Mouse (Mus musculus): ENCODE measurements around the gene Olfr374.
A peak's percentile ranks its signal among the peaks of the same experiment; 100 is the strongest.

The Olfr374 gene

DNA sequence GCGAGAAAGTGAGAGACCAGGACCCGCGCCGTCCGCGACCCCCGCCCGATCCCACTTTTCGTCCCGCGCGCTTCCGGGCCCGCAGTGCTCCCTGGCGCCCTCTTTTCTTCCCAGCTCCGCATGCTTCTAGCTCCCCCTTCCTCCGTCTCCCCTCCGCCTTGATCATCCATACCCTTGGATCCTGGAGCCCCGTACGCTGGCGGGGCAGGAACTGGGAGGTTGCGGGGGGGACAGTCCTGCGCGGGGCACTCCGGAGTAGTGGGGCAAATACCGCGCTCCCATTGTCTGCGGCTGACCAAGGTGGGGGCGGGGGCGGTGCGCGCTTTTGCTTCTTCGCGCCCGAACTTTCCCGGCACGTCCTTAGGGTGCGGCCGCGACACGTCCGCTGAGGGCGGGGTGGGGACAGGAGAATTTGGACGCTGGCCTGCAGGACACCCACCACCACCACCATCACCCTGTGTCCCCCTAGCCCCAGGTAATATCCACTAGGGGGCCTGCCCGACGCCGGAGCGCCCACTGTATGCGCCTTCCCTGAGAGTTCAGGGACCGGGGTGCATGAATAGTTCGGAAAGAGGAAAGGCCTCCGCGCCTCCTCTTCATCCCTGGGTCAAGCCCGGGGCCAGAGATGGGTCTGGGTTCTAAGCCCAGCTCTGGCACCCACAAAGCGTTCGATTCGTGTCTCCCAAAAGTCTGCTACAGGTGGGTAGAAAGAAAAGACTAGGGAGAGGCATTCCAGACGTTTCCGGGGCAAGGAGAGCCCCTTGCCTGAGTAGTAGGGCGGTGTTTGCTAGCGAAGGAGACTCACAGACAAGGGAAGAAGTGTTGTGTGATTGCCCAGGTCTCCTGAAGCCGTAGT, 28.8 kb downstream of the Olfr374 start:
- peak; percentile 54 for DNase-seq (ENCODE audit: low read depth, low spot score)

DNA sequence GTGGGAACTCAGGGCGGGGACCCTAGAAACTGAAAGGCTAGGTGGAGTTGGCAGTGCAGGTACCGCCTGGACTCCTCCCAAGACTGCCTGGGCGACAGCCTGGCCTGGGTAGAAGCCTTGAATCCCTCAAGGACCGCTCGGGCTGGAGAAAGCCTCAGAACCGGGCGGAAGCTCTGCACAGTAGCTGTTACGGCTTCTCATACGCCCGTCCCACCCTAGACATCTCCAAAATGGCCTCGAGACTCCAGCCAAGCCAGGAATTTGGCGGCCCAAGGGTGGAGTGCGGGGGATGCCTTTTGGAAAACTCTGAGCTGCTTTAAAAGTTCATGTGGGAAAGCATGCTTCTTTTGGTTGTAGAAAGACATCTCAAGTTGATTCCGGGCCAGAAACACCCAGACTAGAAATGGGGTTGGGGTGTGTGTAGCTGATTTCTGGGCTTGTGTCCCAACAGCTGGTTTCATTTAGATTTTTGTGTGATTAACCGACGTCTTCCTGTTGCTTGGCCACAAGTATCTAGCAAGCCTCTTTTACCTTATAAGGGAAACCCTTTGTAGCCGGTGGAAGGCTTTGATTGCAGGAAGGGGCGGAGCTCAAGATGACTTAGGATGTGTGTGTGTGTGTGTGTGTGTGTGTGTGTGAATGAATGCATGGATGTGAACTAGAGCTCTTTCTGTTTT, 29.6 kb downstream of the Olfr374 start:
- peak; percentile 78 for DNase-seq (ENCODE audit: low read depth, low spot score)

DNA sequence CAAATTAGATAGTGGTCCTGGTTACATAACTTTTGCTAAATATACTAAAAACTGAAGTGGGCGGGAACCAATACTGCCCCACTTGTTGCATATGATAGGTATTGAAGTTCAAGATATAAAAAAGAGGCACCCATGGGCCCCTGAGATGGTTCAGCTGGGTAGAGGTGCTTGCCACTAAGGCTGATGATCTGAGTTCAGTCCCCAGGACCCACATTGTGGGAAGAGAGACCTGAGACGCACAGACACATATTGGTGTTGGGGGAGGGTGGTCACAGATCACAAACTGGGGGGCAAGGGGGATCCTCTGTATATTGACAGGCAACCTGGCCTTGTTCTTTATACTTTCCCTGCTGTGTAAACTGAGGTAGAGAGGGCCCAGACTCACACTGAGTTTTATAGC, 30.6 kb downstream of the Olfr374 start:
- DNase-seq (ENCODE audit: low read depth, low spot score): no peak

DNA sequence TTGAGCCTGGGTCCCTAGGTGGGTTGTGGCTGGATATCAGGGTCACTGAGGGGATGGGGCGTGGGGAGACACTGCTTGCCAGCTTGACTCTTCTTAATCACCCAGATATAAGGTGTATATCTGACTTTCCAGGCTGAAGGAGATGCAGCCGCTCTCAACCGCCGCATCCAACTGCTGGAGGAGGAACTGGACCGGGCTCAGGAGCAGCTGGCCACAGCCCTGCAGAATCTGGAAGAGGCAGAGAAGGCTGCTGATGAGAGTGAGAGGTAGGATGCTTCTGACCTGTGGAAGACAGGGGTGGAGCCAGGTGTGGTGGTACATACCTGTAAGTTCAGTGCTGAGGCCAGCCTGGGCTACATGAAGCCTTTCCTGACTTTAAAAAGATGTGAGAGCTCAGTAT, 31.6 kb downstream of the Olfr374 start:
- DNase-seq (ENCODE audit: low read depth, low spot score): no peak

DNA sequence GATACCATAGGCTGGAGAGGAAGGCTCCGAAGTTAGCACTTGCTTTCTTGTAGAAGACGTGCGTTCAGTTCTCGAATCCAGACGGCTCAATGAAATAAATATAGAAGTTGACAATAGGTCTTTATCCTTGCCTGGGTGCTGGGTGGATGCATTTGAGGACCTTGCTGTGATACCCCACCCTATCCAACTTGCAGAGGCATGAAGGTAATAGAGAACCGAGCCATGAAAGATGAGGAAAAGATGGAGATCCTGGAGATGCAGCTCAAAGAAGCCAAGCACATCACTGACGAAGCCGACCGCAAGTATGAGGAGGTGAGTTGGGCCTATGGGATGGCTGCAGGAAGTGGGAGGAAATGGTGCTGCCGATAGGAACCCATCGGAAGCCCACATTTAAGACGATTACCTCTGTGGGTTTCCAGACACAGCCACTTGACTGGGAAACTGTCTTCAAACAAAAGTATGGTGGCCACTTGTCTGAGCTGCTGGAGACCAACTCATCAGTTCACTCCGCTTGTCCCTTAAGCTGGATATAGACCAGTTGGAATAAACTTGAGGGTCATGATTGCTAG, 36.5 kb downstream of the Olfr374 start:
- DNase-seq (ENCODE audit: low read depth, low spot score): no peak

DNA sequence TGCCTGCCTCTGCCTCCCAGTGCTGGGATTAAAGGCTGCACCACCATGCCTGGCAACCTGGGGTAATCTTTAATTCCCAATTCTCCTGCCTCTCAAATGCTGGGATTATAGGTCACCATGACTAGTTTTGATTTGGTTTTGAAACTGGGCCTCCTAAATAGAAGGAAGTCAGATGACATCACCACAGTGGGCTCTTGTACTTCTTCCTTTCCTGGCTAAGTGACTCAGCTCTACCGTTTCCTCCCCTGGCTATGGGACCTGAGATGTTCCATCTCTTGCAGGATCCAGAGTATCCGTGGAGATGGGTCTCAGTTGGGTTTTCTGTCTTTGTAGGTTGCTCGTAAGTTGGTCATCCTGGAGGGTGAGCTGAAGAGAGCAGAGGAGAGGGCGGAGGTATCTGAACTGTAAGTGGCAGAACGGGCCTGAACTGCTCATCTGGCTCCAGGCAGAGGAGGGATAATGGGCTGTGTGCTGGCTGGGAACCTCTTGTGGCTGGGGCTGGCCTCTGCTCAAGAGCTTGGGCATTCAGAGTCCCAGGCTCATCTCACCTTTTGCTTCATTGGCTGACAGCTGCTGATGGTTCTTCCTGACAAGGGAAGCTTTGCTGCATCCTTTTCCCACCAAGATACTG, 37.6 kb downstream of the Olfr374 start:
- DNase-seq (ENCODE audit: low read depth, low spot score): no peak

DNA sequence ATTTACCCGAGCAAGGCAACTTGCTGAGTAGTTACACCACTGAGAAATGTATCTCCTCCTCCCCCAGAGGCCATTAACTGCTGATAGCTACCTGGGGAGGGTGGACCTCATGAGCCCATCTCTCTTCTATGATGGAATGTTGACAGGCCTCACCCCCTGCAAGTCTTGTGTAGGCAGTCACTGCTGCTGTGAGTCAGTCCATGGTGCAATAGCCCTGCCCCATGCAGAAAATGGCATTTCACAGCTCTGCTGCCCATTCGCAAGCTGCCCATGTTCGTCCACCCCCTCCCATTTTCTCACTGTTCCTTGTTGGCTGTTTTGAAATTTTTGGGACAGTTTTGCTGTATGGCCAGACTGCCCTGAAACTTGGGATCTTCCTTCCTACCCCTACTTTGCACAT, 38.7 kb downstream of the Olfr374 start:
- no peak for DNase-seq (ENCODE audit: low read depth, low spot score)

DNA sequence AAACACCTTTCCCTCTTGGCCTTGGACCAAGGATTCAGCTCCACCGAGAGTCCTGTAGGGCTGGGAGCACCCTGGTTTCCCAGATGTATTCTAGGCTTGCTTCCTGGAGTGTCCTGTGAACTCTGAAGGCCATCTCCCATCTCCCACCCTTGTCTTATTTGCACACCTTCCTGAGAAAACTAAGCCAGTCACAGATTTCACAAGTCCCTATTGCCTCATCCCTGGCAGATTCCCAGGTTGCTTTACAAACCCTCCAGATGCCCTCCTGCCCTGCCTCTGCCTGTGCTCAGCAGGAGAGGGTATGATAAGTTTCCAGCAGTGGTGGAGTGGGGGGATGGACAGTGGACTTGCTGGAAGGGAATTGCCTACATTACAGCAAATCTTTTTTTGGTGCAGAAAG, 39.2 kb downstream of the Olfr374 start:
- no peak for DNase-seq (ENCODE audit: low read depth, low spot score)

DNA sequence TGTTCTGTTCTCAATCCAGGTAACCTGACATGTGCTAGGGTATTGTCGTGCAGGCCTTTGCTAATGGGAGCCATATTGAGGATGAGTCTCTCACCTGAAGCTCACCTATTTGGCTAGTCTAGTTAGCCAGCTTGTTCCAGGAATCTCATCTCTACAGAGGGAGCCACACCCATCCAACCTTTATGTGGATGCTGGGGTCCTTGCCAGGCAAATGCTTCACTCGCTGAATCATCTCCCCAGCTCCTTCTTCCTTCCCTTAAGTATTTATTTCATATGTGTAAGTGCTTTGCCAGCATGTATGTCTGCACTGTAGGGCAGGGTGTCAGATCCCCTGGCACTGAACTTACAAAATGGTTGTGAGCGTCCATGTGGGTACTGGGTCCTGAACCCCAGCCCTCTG, 39.7 kb downstream of the Olfr374 start:
- DNase-seq (ENCODE audit: low read depth, low spot score): no peak

DNA sequence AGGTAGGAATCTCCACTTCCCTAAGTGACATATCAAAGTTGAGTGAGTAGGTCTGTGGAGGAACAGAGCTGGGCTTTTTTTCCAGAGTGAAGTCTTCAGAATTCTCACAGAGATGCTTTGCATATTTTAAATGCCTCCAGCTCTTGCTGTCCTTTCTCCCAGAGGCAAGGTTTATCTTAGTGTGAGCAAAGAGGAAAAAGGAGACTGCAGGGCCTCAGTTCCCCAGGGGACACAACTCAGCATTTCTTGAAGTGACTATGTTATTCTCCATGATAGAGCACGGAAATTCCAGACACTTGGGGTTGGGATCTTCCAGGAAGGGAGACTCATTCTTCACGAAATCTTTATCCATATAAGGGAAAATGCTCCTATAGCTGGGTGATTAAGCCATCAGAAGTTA, 40.4 kb downstream of the Olfr374 start:
- no peak for DNase-seq (ENCODE audit: low read depth, low spot score)

DNA sequence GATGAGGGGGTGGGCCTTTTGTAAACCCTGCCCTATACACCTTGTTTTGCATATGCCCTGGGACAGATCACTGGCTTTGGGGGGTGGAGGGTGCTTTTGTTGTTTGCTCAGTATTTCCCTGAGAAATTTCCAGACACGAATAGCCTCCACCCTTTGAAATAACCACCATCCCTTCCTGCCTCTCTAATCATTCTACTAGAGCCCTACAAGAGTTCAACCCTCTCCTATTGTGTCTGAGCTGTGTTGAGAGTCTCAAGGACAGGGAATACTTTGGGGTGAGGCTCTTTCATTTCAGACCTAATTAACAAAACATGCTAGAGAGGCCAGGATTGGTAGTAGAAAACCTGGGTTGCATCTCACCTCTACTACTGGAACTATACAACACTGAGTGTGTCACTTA, 42.2 kb downstream of the Olfr374 start:
- no peak for DNase-seq (ENCODE audit: low read depth, low spot score)

DNA sequence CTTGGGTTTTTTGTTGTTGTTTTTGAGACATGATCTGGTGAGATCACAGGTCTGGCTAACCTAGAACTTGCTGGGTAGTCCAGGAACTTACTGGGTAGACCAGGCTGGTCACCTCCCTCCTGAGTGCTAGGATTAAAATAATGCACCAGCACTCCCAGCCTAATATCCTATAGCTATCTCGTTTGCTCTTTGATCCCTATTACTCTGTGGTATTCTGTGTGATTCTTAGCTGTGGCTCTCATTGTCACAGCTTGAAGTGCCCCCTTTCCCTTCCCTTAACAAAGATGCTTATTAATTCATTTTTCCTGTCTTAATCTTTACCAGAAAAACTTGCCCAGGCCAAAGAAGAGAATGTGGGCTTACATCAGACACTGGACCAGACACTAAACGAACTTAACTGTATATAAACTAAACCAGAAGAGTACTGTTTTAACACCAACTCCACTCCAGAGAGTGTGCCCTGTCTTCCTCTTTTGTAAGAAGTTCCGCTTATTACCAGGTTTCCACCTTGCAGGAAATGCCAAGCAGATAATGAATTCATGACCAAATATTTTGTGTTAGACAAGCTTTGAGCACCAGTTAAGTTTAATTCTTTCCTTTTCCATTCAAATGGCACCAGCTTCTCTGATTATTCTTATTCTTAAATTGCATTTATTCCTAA, 44.7 kb downstream of the Olfr374 start:
- no peak for DNase-seq (ENCODE audit: low read depth, low spot score)

DNA sequence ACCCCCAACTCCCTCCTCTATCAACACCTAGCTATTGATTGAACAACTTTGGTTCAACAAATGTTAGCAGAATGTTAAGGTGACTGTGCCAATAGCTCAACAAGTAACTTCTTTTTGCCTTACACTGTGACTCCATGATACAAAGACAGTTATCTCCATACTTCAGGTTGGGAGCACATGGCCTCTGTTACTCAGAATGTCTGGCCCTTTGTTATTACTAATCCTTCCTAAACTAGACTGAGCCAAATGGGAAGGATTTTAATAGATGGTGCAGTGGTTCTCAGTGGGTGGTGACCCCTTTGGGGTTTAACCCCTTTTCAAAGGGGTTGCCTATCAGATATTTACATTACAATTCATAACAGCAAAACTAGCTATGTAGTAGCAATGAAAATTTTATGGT, 46.5 kb downstream of the Olfr374 start:
- no peak for DNase-seq (ENCODE audit: low read depth, low spot score)

DNA sequence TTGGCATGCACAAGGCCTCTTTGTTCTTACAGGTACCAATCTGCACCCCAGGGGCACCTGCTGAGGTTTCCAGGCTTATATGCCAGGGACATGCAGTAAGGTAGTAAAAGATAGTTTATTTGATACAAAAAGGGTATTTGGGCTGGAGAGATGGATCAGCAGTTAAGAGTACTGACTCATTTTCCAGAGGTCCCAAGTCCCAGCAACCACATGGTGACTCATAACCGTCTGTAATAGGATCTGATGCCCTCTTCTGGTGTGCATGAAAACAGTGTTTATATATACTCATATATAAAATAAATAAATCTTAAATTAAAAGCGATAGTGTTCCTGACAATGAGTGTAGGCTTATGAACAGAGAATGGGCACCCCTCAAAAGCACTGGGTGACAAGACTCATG, 51.3 kb downstream of the Olfr374 start:
- no peak for DNase-seq (ENCODE audit: low read depth, low spot score)

DNA sequence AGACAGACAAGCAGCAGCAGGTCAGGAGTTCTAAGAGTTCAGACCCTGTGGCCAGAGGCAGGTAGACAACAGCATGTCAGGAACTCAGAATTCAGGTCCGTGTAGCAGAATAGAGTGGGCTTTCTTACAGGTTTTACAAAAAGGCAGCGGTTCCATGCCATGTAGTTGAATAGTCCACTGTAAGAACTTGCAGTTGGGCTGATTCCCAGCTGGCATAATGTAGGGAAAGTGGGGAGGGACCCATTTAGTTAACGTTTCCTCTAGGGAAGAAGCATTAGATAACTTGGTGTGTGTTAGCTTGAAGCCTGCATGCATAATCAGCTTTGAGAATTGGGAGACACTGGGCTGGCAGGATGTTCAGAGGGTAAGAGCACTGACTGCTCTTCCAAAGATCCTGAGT, 51.9 kb downstream of the Olfr374 start:
- DNase-seq (ENCODE audit: low read depth, low spot score): no peak

DNA sequence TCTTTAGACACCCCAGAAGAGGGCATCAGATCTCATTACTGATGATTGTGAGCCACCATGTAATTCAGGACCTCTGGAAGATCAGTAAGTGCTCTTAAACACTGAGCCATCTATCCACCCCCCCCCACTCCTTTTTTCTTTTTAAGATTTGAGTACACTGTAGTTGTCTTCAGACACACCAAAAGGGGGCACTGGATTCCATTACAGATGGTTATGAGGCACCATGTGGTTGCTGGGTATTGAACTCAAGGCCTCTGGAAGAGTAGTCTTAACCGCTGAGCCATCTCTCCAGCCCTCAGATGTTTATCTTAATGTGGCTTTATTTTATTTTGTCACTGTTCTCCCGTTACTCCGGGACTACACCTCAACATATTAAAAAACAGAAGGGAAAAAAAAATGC, 53.2 kb downstream of the Olfr374 start:
- no peak for DNase-seq (ENCODE audit: low read depth, low spot score)

DNA sequence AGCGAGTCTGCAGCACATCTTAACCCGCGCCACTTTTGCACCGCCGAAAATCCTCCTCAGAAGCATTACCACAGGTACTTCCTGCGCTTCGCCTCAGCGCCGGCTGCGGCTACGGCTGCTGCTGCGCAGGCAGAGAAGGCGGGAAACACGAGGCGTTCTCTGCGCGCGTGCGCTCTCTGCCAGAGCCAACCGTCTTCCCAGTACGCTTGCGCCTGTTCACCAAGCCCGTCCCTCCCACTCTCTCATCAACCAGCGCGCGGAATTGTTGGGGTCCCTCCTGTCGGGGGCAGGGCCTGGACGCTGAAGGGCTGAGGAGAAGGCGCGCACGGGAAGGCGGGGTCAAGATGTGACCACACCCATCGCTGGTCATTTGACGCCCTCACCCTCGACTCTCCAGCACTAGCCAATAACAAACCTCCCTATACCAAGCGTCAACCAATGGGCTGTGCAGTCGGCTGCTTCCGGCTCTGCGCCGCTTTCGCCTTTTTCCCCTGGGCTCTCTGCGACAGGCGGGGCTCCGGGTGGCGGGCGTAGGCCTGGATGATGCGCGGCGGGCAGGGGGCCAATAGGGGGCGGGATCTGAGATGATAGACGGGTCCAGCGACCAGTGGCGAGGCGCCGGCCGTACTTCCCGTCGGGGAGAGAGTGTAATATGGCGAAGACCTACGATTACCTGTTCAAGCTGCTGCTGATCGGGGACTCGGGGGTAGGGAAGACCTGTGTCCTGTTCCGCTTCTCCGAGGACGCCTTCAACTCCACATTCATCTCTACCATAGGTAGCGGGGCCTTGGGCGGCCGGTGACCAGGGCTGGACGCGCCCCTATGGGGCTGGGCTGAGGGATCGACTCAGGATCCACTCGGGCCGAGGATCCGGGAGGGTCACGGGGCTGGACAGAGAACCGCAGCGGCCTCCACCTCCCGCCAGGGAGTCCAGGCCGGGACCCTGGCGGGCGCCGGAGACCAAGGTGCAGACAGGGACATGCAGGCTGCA, 54.2 kb downstream of the Olfr374 start, which contains the start of gene Rab8a:
Gene Rab8a, plus strand, starts transcription at position 494 of the 991 bp plus-strand sequence.
- peak; percentile 99 for DNase-seq (ENCODE audit: low read depth, low spot score)

DNA sequence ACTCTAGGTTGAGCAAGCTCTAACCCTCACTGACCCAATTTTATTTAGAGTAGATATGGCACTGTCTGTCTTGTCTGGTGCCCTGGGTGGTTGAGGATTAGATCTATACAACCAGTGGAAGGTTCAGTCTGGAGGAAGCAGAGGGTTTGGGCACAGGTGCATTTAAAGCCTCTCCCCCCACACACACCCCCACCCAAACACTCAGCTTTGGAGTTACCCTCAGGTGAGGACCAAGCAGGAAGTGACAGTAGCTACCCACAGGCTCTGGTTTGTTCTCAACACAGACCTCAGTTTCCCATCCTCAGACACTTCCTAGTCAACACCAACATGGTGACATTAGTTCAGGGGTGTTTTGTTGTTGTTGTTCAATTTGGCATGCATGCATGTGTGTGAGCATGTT, 56.0 kb downstream of the Olfr374 start:
- no peak for DNase-seq (ENCODE audit: low read depth, low spot score)
